Mouse (Mus musculus): ENCODE results near the gene C130050O18Rik.
"Not testable (repeated sequence)": the region's sequence is repeated elsewhere in the genome, so short reads cannot be mapped to it uniquely, and the experiment has no call there.

The C130050O18Rik gene

DNA sequence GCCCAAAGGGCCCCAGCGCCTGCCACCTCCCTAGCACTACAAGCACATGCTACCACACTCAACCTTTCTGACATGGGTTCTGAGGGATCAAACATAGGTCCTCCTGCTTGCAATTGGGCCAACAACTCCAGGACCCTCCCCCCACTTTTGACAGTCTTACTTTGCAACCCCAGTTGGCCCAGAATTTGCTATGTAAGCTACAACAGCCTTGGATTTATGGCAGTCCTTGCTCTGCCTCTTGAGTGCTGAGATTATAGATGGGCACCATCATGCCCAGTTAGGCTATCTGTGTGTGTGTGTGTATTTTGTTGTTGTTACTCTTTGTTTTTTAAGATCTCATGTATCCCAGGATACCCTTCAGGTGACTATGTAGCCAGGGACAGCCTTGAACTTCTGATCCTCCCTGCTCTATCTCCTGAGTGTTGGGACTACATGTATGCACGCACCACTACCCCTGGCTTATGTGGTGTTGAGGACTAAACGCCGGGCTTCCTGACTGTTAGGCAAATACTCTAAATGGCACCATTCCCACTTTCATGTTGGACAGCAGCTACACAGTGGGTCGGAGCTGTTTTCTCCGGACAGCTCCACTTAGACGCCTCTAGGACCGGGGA, 25.2 kb upstream of the C130050O18Rik start:
- no peak for DNase-seq (ENCODE audit: low spot score)

DNA sequence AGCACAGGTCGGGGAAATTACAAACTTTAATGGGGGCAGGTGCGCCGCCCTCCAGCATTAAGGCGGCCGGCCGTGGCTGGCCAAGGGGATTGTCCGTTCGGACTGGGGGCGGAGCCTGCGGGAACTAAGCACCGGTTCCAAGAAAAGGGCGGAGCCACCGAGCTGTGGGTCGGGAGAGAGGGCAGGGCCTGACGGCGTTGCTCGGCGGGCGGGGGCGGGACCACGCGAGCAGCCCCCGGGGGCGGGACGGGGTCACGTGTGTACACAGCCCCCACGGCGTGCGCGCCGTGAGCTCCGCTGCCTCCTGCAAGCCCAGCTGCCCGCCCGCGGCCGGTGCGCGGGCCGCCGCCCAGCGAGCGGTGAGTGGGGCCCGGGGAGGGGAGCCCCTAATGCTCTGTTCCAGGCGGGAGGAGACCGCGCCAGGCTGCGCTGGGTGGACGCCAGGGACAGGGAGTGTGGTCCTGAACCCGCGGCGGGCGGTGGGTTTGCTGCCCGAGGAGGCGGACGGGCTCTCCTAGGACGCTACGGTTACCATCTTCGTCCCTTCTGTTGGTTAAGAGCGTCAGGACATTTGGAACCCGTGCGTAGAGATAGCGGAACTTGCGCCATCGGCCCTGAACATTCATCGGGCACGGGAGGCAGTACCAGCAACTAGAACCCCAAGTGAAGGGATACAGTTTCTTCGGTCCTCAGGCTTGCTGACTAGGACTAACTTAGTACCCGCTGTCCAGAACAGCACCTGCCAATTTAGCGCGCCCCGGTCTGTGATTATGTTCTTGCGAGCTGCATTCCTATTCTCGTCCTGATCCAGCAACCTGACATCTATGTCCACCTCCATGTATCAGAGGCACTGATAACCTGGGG, 24.5 kb upstream of the C130050O18Rik start:
- DNase-seq (ENCODE audit: low spot score): peak; percentile 91

DNA sequence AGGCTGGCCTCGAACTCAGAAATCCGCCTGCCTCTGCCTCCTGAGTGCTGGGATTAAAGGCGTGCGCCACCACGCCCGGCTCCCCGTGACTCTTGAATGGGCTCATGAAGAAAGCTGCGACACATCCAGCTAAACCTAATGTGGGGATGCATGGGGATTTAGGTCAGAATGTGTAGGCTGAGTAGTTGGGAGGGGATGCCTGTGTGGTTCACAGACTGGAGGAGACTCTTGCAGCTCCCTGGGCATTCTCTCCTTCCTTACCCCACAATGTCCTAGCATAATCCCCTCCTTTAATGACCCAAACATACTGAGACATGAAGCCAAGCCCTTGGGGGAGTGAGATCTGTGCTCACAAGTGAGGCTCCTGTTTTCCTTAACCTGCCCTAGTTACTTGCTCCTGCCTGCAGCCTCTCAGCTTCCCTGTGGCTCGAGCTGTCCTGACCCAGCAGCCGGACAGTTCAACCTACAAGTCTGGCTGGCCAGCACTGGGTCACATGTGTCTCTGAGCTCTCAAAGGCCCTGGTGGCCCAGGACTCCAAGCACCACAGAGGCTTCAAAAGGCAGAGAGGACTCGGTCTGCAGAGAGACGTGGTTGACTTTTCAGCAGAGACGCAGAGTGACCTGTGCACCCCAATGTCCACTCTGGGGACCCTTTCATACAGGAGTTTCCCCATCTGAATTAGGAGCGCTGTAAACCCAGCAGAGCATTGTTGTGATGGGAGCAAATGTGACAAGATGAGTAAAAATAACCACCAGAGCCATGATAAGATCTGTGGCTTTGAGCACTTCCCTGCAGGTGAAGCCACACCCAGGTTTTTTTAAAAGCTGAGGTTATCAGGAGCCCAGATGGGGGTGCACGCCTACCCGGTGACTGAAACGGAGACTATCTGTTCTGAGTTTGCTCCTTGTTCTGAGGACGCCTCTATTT, 23.2 kb upstream of the C130050O18Rik start:
- DNase-seq (ENCODE audit: low spot score): no peak

- DNase-seq (ENCODE audit: low spot score): no peak
Observed at GRCm38 (mm10) chr5:139382760-139383159, 22.3 kb upstream of the C130050O18Rik start.

- no peak for DNase-seq (ENCODE audit: low spot score)
Observed at GRCm38 (mm10) chr5:139383234-139383633, 21.8 kb upstream of the C130050O18Rik start.

DNA sequence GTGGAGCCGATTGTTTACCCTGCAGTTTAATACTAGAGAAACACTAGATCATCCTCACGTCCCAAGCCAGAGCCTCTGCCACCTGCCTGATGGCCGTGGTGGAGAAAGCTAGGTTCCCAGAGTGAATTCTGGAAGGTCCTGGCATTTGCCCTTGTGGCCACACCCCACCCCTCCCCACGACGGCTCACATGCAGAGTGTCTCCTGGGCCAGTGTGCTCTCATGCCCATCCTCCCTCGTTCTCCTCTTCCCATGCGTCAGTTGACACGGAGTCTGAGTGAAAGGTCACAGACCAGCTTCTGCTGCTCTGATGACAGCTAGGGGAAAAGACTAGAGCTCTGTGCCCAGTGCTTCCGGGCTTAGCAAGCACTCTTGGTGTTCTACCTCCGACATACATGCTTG, 20.5 kb upstream of the C130050O18Rik start:
- no peak for DNase-seq (ENCODE audit: low spot score)

- no peak for DNase-seq (ENCODE audit: low spot score)
Observed at GRCm38 (mm10) chr5:139386047-139386446, 19.0 kb upstream of the C130050O18Rik start.

- DNase-seq (ENCODE audit: low spot score): no peak
Observed at GRCm38 (mm10) chr5:139387329-139388194, 17.5 kb upstream of the C130050O18Rik start.

GRCm38 (mm10) chr5:139388195-139388570, 16.9 kb upstream of the C130050O18Rik start:
- DNase-seq (ENCODE audit: low spot score): no peak

DNA sequence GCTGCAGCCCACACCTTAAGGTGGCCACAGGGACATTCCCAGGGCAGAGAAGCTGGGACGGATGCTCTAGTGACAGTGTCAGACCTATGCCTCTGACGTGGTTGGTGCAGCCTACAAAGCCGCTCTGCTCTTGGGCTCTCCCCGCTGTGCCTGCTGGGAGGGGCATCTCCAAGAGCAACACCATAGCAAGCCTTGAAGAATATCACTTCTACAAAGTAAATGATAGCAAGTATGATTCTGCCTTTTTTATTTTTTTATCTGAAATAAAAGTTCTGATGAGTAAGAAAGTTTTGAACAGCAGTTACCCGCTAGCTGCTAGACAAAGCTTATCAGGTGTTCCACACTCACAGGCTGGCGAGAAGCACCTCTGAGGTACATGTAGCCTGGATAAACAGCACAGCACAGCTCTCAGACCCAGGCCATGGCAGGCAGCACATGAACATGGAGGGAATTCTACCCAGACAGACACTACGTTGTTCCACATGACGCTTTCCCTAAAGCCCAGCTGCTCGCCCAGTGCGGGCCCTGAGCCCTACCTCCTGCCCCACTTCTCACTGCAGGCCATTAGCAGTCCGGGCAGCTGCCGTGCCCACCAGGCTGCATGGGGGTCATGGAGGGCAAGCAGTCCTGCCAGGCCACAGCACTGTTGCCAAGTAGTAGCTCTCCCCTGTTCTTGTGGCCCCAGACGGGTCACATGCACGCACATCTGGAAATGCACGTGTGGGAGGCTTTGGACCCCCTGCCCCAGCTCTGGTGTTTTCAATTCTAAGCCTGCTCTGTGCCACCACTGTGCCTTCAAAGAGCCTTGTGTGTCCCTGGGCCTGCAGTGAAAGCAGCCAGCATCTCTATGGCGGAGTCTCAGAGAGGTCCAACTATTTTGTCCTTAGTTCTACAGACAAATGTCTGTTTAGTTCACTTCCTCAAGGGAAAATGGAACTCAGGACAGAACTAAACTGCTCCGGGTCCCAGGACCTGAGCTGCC, 16.1 kb upstream of the C130050O18Rik start:
- peak; percentile 57 for DNase-seq (ENCODE audit: low spot score)

DNA sequence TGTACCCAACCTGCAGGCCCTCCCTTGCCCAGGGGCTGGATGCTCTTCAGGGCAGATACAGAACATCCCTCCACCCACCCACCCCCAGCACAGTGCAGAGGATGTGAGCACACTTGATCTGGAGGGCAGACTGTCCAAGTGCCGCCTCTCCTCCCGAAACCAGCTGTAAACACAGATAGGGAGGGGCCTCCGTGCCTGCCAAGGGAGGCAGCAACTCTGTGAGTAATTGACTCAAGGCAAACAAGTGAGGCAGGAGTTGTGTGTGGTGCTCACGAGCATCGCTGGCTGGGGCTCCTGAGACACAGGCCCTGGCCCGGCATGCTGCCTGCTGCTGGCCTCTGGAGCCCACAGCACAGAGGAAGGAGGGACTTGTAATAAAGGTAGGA, 15.4 kb upstream of the C130050O18Rik start:
- DNase-seq (ENCODE audit: low spot score): peak; percentile 59

GRCm38 (mm10) chr5:139390324-139391119, 14.6 kb upstream of the C130050O18Rik start:
- DNase-seq (ENCODE audit: low spot score): not testable (repeated sequence)

- no peak for DNase-seq (ENCODE audit: low spot score)
Observed at GRCm38 (mm10) chr5:139391309-139391990, 13.6 kb upstream of the C130050O18Rik start.

DNA sequence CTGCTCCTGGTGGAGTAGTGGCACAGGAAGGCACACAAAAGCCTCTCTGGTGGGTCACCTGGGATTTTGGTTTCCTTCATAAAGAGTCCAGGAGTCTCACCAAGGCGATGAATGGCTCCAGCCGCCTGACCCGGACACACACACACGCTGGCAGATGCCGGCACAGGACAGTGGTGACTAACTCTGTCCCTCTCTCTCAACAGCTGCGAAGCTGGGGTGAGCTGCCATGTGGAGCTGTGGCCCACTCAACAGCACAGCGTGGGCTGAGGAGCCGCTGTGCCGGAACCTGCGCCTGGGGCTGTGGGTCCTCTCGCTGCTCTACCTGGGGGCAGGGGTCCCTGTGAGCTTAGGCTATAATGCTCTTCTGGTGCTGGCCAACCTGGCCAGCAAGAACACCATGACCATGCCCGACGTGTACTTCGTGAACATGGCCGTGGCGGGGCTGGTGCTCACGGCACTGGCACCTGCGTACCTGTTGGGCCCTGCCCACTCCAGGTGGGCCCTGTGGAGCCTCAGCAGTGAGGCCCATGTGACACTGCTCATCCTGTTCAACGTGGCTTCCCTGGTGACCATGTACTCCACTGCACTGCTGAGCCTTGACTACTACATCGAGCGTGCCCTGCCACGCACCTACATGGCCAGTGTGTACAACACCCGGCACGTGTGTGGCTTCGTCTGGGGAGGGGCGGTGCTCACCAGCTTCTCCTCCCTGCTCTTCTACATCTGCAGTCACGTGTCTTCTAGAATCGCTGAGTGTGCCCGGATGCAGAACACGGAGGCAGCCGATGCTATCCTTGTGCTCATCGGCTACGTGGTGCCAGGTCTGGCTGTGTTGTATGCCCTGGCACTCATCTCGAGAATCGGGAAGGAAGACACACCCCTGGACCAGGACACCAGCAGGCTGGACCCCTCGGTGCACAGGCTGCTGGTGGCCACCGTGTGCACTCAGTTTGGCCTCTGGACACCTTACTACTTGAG, 12.6 kb upstream of the C130050O18Rik start:
- no peak for DNase-seq (ENCODE audit: low spot score)

DNA sequence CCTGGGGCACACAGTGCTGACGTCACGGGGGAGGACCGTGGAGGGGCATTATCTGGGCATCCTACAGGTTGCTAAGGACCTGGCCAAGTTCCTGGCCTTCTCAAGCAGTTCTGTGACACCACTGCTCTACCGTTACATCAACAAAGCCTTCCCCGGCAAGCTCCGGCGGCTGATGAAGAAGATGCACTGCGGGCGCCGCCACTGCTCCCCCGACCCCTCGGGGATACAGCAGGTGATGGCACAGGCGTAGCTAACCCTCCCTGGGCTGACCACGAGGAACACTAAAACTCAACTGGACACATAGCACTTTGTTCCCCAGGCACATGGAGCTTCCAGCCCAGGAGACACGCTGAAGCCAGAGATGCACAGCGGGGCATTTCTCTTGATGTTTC, 11.9 kb upstream of the C130050O18Rik start:
- no peak for DNase-seq (ENCODE audit: low spot score)

GRCm38 (mm10) chr5:139394399-139394798, 10.7 kb upstream of the C130050O18Rik start:
- no peak for DNase-seq (ENCODE audit: low spot score)

DNA sequence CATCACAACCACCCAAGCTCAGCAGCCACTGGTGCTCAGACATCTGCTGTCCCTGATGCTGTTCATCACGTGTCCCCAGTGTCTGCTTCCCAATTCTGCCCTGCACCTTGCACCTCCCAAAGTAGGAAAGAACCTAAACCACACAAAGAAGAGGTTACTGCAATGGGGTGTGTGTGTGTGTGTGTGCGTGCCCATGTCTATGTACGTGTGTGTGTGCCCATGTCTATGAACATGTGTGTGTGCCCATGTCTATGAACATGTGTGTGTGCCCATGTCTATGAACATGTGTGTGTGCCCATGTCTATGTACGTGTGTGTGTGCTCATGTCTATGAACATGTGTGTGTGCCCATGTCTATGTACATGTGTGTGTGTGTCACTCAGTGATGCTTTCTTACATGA, 9.6 kb upstream of the C130050O18Rik start:
- no peak for DNase-seq (ENCODE audit: low spot score)

Measured in layer of hippocampus, adult 11-12 months (tissue).